Mouse (Mus musculus) liver, postnatal 0 days (tissue): ENCODE results near the gene Ptger1. TPM values are rescaled to one million over a fixed set of nuclear protein-coding genes. Genes with fewer than 3 reads are reported as not detected.

Experiments
- ATAC-seq: fragments of 200-750 bp; cut with Nextera tagmentation; 2 replicates; pipeline ENCODE4 v1.8.0; 2017; ENCODE audit warnings: mild to moderate bottlenecking, moderate library complexity
- DNase-seq: peaks from one replicate; pipeline ENCODE4 v3.0.0-alpha.2; 2016
- H3K27ac ChIP-seq: fragments of 300-500 bp; sonication (generic); 2 replicates; pipeline ENCODE4 v1.5.1; 2014; ENCODE audit warnings: antibody characterized with exemption, moderate library complexity, mild to moderate bottlenecking, low read depth
- H3K27me3 ChIP-seq: fragments of 300-500 bp; sonication (generic); 2 replicates; pipeline ENCODE4 v1.6.1; 2014; ENCODE audit warnings: low read length, control low read depth, mixed read lengths; ENCODE audit not compliant: insufficient read depth
- H3K36me3 ChIP-seq: fragments of 300-500 bp; sonication (generic); replicated peaks from 2 replicates; pipeline ENCODE4 v1.6.1; 2014; ENCODE audit warnings: mild to moderate bottlenecking, control low read depth, low read length, moderate library complexity, mixed read lengths; ENCODE audit not compliant: insufficient read depth
- H3K4me1 ChIP-seq: fragments of 300-500 bp; sonication (generic); 2 replicates; pipeline ENCODE4 v1.6.1; 2014; ENCODE audit warnings: antibody characterized with exemption, mild to moderate bottlenecking, control low read depth; ENCODE audit not compliant: insufficient read depth
- H3K4me2 ChIP-seq: fragments of 300-500 bp; sonication (generic); 2 replicates; pipeline ENCODE4 v1.6.1; 2014; ENCODE audit warnings: low read depth, mild to moderate bottlenecking, low read length, moderate library complexity, mixed read lengths
- H3K4me3 ChIP-seq: fragments of 300-500 bp; sonication (generic); 2 replicates; pipeline ENCODE4 v1.5.1; 2014; ENCODE audit warnings: low read depth, low read length
- H3K9ac ChIP-seq: fragments of 300-500 bp; sonication (generic); replicated peaks from 2 replicates; pipeline ENCODE4 v1.6.1; 2014; ENCODE audit warnings: mild to moderate bottlenecking, moderate library complexity
- H3K9me3 ChIP-seq: fragments of 300-500 bp; sonication (generic); 2 replicates; pipeline ENCODE4 v1.6.1; 2016; ENCODE audit warnings: mild to moderate bottlenecking, control low read depth, low read length, mixed read lengths
- CTCF ChIP-seq: sonication (generic); IDR thresholded peaks from 2 replicates; pipeline ENCODE4 v1.5.1; 2016; ENCODE audit warnings: antibody characterized with exemption, low read depth
- EP300 ChIP-seq: IDR thresholded peaks from 2 replicates; pipeline ENCODE4 v1.6.1; 2016; ENCODE audit warnings: antibody characterized with exemption, low read depth, mild to moderate bottlenecking
- WGBS: fragments of 180-500 bp; shearing (Covaris S2); extraction: QIAGEN DNeasy Blood & Tissue Kit; methylation state at CpG from one replicate; pipeline ENCODE4 v1.1.7; 2014; ENCODE audit not compliant: insufficient replicate concordance; 5-methylcytosine and 5-hydroxymethylcytosine counted together
- polyA plus RNA-seq: library from polyadenylated mRNA; unstranded; fragments of >200 nt; fragmentation: Nextera tagmentation; extraction: Ambion mirVana; gene quantifications from 2 replicates; pipeline ENCODE4 v1.2.1, GENCODE M21; 2015

Ptger1 gene
- polyA plus RNA-seq, 1 experiment from 2014 or later, result 0.16 TPM

- 66% methylated on average over 16 of the region's 16 CpGs for WGBS
- H3K9ac ChIP-seq, result no peak overlapping the region
- ATAC-seq (peak; percentile 51), DNase-seq (no peak)
- no peak for TF ChIP-seq EP300
- no peak for TF ChIP-seq CTCF
- H3K27me3 ChIP-seq, result 0 out of 2 replicates have a peak, but pooled peaks cover 2% of the 10 kb centered on the region
- no peaks in the 10 kb centered on the region for H3K9me3 ChIP-seq
- H3K4me3 ChIP-seq, result peak overlapping the region; percentile 10; the same call in 1 of the 2 replicates
- H3K36me3 ChIP-seq, result peaks cover 47% of the 10 kb centered on the region
- peak overlapping the region; percentile 65 for H3K4me2 ChIP-seq
- H3K4me1 ChIP-seq, result peaks cover 18% of the 10 kb centered on the region
- no peak overlapping the region for H3K27ac ChIP-seq
Measured at GRCm38 (mm10) chr8:83669013-83669412, 2.5 kb downstream of the Ptger1 start.

- Histone ChIP-seq H3K36me3 (peaks cover 68% of the 10 kb centered on the region), H3K9ac (no peak overlapping the region), H3K4me1 (peaks cover 12% of the 10 kb centered on the region), H3K4me2 (no peak overlapping the region), H3K9me3 (no peaks in the 10 kb centered on the region), H3K27ac (no peak overlapping the region), H3K27me3 (no peaks in the 10 kb centered on the region), H3K4me3 (no peak overlapping the region)
- ATAC-seq, result peak; percentile 41
- no peak for DNase-seq
- TF ChIP-seq CTCF (peak; percentile 19; the same call in 1 of the 2 replicates), EP300 (no peak)
- WGBS, result 63% methylated on average over 5 of the region's 5 CpGs
Measured at GRCm38 (mm10) chr8:83672936-83673335, 6.5 kb downstream of the Ptger1 start.

- no peak overlapping the region for H3K4me2 ChIP-seq
- no peak overlapping the region for H3K9ac ChIP-seq
- H3K4me1 ChIP-seq, result no peaks in the 10 kb centered on the region
- H3K27ac ChIP-seq, result no peak overlapping the region
- DNase-seq, result no peak
- no peak overlapping the region for H3K4me3 ChIP-seq
- TF ChIP-seq EP300 (no peak), CTCF (no peak)
- H3K9me3 ChIP-seq, result no peaks in the 10 kb centered on the region
- no peak for ATAC-seq
- WGBS, result 90% methylated on average over 5 of the region's 5 CpGs
- H3K36me3 ChIP-seq, result peaks cover 76% of the 10 kb centered on the region
- no peaks in the 10 kb centered on the region for H3K27me3 ChIP-seq
Measured at GRCm38 (mm10) chr8:83674497-83674896, 8.0 kb downstream of the Ptger1 start.

- TF ChIP-seq CTCF, result no peak
- no peak for TF ChIP-seq EP300
- H3K27ac ChIP-seq, result no peak overlapping the region
- WGBS, result 84% methylated on average over 12 of the region's 12 CpGs
- DNase-seq, result no peak
- peaks cover 74% of the 10 kb centered on the region for H3K36me3 ChIP-seq
- ATAC-seq, result no peak
- H3K4me1 ChIP-seq, result no peaks in the 10 kb centered on the region
- H3K4me2 ChIP-seq, result no peak overlapping the region
- no peak overlapping the region for H3K9ac ChIP-seq
- H3K9me3 ChIP-seq, result no peaks in the 10 kb centered on the region
- H3K4me3 ChIP-seq, result no peak overlapping the region
- H3K27me3 ChIP-seq, result no peaks in the 10 kb centered on the region
Measured at GRCm38 (mm10) chr8:83679866-83680265, 13.4 kb downstream of the Ptger1 start.

- H3K36me3 ChIP-seq, result peaks cover 78% of the 10 kb centered on the region
- H3K9me3 ChIP-seq, result no peaks in the 10 kb centered on the region
- H3K4me1 ChIP-seq, result no peaks in the 10 kb centered on the region
- ATAC-seq, result no peak
- TF ChIP-seq CTCF (no peak), EP300 (no peak)
- no peak overlapping the region for H3K4me3 ChIP-seq
- H3K9ac ChIP-seq, result no peak overlapping the region; the same call in 1 of the 2 replicates
- 69% methylated on average over 5 of the region's 5 CpGs for WGBS
- no peaks in the 10 kb centered on the region for H3K27me3 ChIP-seq
- H3K27ac ChIP-seq, result 0 out of 2 replicates have a peak overlapping the region, but pooled peaks have one; percentile 8
- no peak overlapping the region for H3K4me2 ChIP-seq
- no peak for DNase-seq
Measured at GRCm38 (mm10) chr8:83680603-83681002, 14.1 kb downstream of the Ptger1 start.

GRCm38 (mm10) chr8:83681099-83681498 is 14.6 kb downstream of the Ptger1 start:
- peaks cover 80% of the 10 kb centered on the region for H3K36me3 ChIP-seq
- H3K9ac ChIP-seq, result no peak overlapping the region
- DNase-seq (no peak), ATAC-seq (peak; percentile 27; the same call in 1 of the 2 replicates)
- H3K27ac ChIP-seq, result 0 out of 2 replicates have a peak overlapping the region, but pooled peaks have one; percentile 8
- TF ChIP-seq CTCF (no peak), EP300 (no peak)
- no peaks in the 10 kb centered on the region for H3K27me3 ChIP-seq
- WGBS, result 50% methylated on average over 6 of the region's 6 CpGs
- no peak overlapping the region for H3K4me3 ChIP-seq
- no peaks in the 10 kb centered on the region for H3K9me3 ChIP-seq
- H3K4me2 ChIP-seq, result no peak overlapping the region
- no peaks in the 10 kb centered on the region for H3K4me1 ChIP-seq
